Mouse (Mus musculus): ENCODE results near the gene Parp14. TPM values are rescaled to one million over a fixed set of nuclear protein-coding genes. Genes with fewer than 3 reads are reported as not detected.

Parp14 gene
- polyA plus RNA-seq, 1 experiment: 0.23 TPM

- Histone ChIP-seq H3K79me2 (ENCODE audit: control insufficient read depth, insufficient read depth) (no peaks in the 10 kb centered on the region), H3ac (ENCODE audit: control insufficient read depth, insufficient read length) (no peak overlapping the region), H3K4me3 (no peak overlapping the region), H3K27me3 (ENCODE audit: control insufficient read depth, insufficient read depth, insufficient read length) (no peaks in the 10 kb centered on the region), H3K36me3 (ENCODE audit: control insufficient read depth, insufficient read depth) (no peaks in the 10 kb centered on the region), H3K4me2 (ENCODE audit: low read depth) (no peak overlapping the region)
- TF ChIP-seq USF1 (IDR thresholded peaks at IDR 0.05; ENCODE audit: low read depth): no peak
- TF ChIP-seq POLR2AphosphoS2 (IDR thresholded peaks at IDR 0.05; ENCODE audit: insufficient read length, low read depth): no peak
- no peak for TF ChIP-seq E2F4 (IDR thresholded peaks at IDR 0.05; ENCODE audit: insufficient read depth)
- TF ChIP-seq TCF3 (IDR thresholded peaks at IDR 0.05; ENCODE audit: insufficient read length, low read depth): no peak
- TF ChIP-seq TCF12 (IDR thresholded peaks at IDR 0.05; ENCODE audit: insufficient read depth, poor library complexity, severe bottlenecking): no peak
- no peak for TF ChIP-seq POLR2A (IDR thresholded peaks at IDR 0.05; ENCODE audit: insufficient read length, low read depth)
- no peak for TF ChIP-seq MYOG (IDR thresholded peaks at IDR 0.05; ENCODE audit: control insufficient read depth in 1 of 3, insufficient read depth in 1 of 3, insufficient read length in 2 of 3, low read depth in 2 of 3)
Measured at GRCm38 (mm10) chr16:35867726-35868125, 3.6 kb downstream of the Parp14 start.

- no peaks in the 10 kb centered on the region for H3K79me2 ChIP-seq (ENCODE audit: control insufficient read depth, insufficient read depth)
- H3K36me3 ChIP-seq (ENCODE audit: control insufficient read depth, insufficient read depth): no peaks in the 10 kb centered on the region
- no peak for TF ChIP-seq E2F4 (IDR thresholded peaks at IDR 0.05; ENCODE audit: insufficient read depth)
- TF ChIP-seq POLR2AphosphoS2 (IDR thresholded peaks at IDR 0.05; ENCODE audit: insufficient read length, low read depth): no peak
- no peak for TF ChIP-seq REST (IDR thresholded peaks at IDR 0.05; ENCODE audit: insufficient read depth, insufficient read length)
- no peak for TF ChIP-seq TCF3 (IDR thresholded peaks at IDR 0.05; ENCODE audit: insufficient read length, low read depth)
- no peak for TF ChIP-seq CEBPB (IDR thresholded peaks at IDR 0.05; ENCODE audit: insufficient read depth, poor library complexity, severe bottlenecking)
- no peak for TF ChIP-seq USF1 (IDR thresholded peaks at IDR 0.05; ENCODE audit: low read depth)
- TF ChIP-seq MYOD1 (IDR thresholded peaks at IDR 0.05; ENCODE audit: control insufficient read depth in 1 of 3, insufficient read length in 2 of 3, low read depth in 2 of 3): no peak
- TF ChIP-seq POLR2A (IDR thresholded peaks at IDR 0.05; ENCODE audit: insufficient read length, low read depth): no peak
- TF ChIP-seq MYOG (IDR thresholded peaks at IDR 0.05; ENCODE audit: control insufficient read depth in 1 of 3, insufficient read depth in 1 of 3, insufficient read length in 2 of 3, low read depth in 2 of 3): no peak
- no peak for TF ChIP-seq TCF12 (IDR thresholded peaks at IDR 0.05; ENCODE audit: insufficient read depth, poor library complexity, severe bottlenecking)
- TF ChIP-seq SRF (IDR thresholded peaks at IDR 0.05; ENCODE audit: control insufficient read depth, insufficient read length, low read depth): no peak
- TF ChIP-seq MAX (IDR thresholded peaks at IDR 0.05; ENCODE audit: low read depth): no peak
- H3K4me3 ChIP-seq: no peak overlapping the region
- H3K4me2 ChIP-seq (ENCODE audit: low read depth): no peak overlapping the region
- no peak overlapping the region for H3ac ChIP-seq (ENCODE audit: control insufficient read depth, insufficient read length)
- H3K27me3 ChIP-seq (ENCODE audit: control insufficient read depth, insufficient read depth, insufficient read length): no peaks in the 10 kb centered on the region
Measured at GRCm38 (mm10) chr16:35862057-35862456, 9.3 kb downstream of the Parp14 start.

DNA sequence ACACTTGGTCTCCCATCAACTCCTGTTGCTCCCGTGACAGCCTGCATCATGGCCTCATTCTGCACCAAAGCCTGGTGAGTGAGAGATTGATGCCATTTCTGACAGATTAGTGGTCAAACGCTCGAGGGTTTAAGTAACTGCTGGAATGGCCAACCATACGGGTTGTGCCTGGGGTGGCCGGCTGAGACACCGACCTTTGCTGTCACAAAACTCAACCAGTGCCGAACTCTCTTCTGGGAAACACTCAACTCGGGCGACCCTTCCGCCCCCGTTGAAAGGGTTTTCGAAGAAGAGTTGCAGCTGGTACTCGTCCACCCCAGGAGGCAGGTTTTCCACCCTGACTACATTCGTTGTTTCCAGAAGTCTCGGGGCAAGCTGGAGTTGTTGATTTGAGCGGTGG lies 11.1 kb downstream of the Parp14 start:
- Histone ChIP-seq H3K27me3 (ENCODE audit: control insufficient read depth, insufficient read depth, insufficient read length) (no peaks in the 10 kb centered on the region), H3K79me2 (ENCODE audit: control insufficient read depth, insufficient read depth) (no peaks in the 10 kb centered on the region), H3K4me2 (ENCODE audit: low read depth) (no peak overlapping the region), H3K4me3 (no peak overlapping the region), H3ac (ENCODE audit: control insufficient read depth, insufficient read length) (no peak overlapping the region), H3K36me3 (ENCODE audit: control insufficient read depth, insufficient read depth) (no peaks in the 10 kb centered on the region)
- TF ChIP-seq REST (IDR thresholded peaks at IDR 0.05; ENCODE audit: insufficient read depth, insufficient read length) (no peak), USF1 (IDR thresholded peaks at IDR 0.05; ENCODE audit: low read depth) (no peak), MYOD1 (IDR thresholded peaks at IDR 0.05; ENCODE audit: control insufficient read depth in 1 of 3, insufficient read length in 2 of 3, low read depth in 2 of 3) (no peak), MYOG (IDR thresholded peaks at IDR 0.05; ENCODE audit: control insufficient read depth in 1 of 3, insufficient read depth in 1 of 3, insufficient read length in 2 of 3, low read depth in 2 of 3) (no peak), POLR2AphosphoS2 (IDR thresholded peaks at IDR 0.05; ENCODE audit: insufficient read length, low read depth) (no peak), POLR2A (IDR thresholded peaks at IDR 0.05; ENCODE audit: insufficient read length, low read depth) (no peak), TCF3 (IDR thresholded peaks at IDR 0.05; ENCODE audit: insufficient read length, low read depth) (no peak), CEBPB (IDR thresholded peaks at IDR 0.05; ENCODE audit: insufficient read depth, poor library complexity, severe bottlenecking) (no peak), E2F4 (IDR thresholded peaks at IDR 0.05; ENCODE audit: insufficient read depth) (no peak)

DNA sequence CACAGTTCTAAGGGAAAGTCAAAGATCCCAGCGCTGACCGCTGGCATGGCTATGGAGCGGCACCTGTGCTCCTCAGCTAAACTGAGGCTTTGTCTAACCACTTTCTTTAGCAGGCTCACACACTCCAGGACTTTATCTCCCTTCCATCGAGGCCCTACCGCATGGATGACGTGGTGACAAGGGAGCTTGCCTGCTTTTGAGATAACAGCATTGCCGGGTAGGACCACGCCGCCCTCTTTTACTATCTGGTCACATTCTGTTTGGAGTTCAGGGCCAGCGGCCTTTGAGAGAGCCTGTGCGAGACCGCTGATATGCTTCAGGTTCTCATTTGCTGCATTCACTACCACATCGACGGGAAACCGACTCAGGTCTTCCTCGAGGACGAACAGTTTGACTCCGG lies 14.6 kb downstream of the Parp14 start:
- Histone ChIP-seq H3K27me3 (ENCODE audit: control insufficient read depth, insufficient read depth, insufficient read length) (no peaks in the 10 kb centered on the region), H3K4me2 (ENCODE audit: low read depth) (no peak overlapping the region), H3K79me2 (ENCODE audit: control insufficient read depth, insufficient read depth) (no peaks in the 10 kb centered on the region), H3ac (ENCODE audit: control insufficient read depth, insufficient read length) (no peak overlapping the region), H3K36me3 (ENCODE audit: control insufficient read depth, insufficient read depth) (no peaks in the 10 kb centered on the region), H3K4me3 (no peak overlapping the region)
- no peak for TF ChIP-seq MYOG (IDR thresholded peaks at IDR 0.05; ENCODE audit: control insufficient read depth in 1 of 3, insufficient read depth in 1 of 3, insufficient read length in 2 of 3, low read depth in 2 of 3)
- no peak for TF ChIP-seq SRF (IDR thresholded peaks at IDR 0.05; ENCODE audit: control insufficient read depth, insufficient read length, low read depth)
- no peak for TF ChIP-seq REST (IDR thresholded peaks at IDR 0.05; ENCODE audit: insufficient read depth, insufficient read length)
- no peak for TF ChIP-seq USF1 (IDR thresholded peaks at IDR 0.05; ENCODE audit: low read depth)
- TF ChIP-seq CEBPB (IDR thresholded peaks at IDR 0.05; ENCODE audit: insufficient read depth, poor library complexity, severe bottlenecking): no peak
- no peak for TF ChIP-seq POLR2AphosphoS2 (IDR thresholded peaks at IDR 0.05; ENCODE audit: insufficient read length, low read depth)
- TF ChIP-seq POLR2A (IDR thresholded peaks at IDR 0.05; ENCODE audit: insufficient read length, low read depth): no peak
- no peak for TF ChIP-seq E2F4 (IDR thresholded peaks at IDR 0.05; ENCODE audit: insufficient read depth)
- TF ChIP-seq MAX (IDR thresholded peaks at IDR 0.05; ENCODE audit: low read depth): no peak
- no peak for TF ChIP-seq TCF3 (IDR thresholded peaks at IDR 0.05; ENCODE audit: insufficient read length, low read depth)
- no peak for TF ChIP-seq TCF12 (IDR thresholded peaks at IDR 0.05; ENCODE audit: insufficient read depth, poor library complexity, severe bottlenecking)
- no peak for TF ChIP-seq MYOD1 (IDR thresholded peaks at IDR 0.05; ENCODE audit: control insufficient read depth in 1 of 3, insufficient read length in 2 of 3, low read depth in 2 of 3)

DNA sequence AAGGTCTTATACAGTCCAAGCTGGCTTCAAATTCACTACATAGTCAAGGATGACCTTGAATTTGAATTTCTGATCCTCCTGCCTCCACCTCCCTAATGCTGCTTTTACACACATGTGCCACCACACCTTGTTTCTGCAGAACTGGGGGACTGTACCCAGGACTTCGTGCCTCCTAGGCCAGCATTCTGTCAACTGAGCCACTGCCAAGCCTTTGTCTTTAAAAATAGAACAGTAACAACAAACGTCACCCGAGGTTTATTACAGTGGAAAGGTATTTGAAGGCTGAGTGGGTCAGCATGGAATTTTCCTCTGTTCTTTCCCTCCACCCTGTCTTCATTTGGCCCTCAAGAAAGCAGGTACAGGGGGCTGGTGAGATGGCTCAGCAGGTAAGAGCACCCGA lies 15.5 kb downstream of the Parp14 start:
- Histone ChIP-seq H3K27me3 (ENCODE audit: control insufficient read depth, insufficient read depth, insufficient read length) (no peaks in the 10 kb centered on the region), H3K4me2 (ENCODE audit: low read depth) (no peak overlapping the region), H3K36me3 (ENCODE audit: control insufficient read depth, insufficient read depth) (no peaks in the 10 kb centered on the region), H3K79me2 (ENCODE audit: control insufficient read depth, insufficient read depth) (no peaks in the 10 kb centered on the region), H3K4me3 (no peak overlapping the region), H3ac (ENCODE audit: control insufficient read depth, insufficient read length) (no peak overlapping the region)
- TF ChIP-seq MAX (IDR thresholded peaks at IDR 0.05; ENCODE audit: low read depth): no peak

Measured in myocyte (in vitro differentiated cells).